Mouse (Mus musculus): ENCODE data around the gene Xpnpep1.

DNA sequence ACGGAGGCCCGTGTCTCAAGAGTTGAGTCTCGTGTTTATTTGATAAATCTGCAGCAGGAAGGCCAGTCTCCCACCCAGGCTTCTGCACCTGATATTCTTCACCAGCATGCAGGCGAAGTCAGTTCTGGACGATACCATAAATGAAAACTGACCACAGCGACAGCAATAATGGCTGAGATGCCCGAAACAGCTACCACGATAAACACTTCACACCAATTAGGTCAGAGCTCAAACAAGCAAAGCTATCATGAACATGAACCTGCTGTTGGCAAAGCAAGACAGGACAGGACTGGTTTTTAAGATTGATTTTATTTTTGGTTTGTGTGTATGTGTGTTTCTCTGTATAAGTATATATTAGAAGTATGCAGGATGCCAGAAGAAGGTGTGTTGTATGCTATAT, 42.8 kb upstream of the Xpnpep1 start:
- TF ChIP-seq CHD2 (IDR thresholded peaks at IDR 0.05; ENCODE audit: low read depth, low read length) = no peak
- no peak for TF ChIP-seq ZNF384 (IDR thresholded peaks at IDR 0.05; ENCODE audit: low read depth, low read length)
- TF ChIP-seq MAFK (IDR thresholded peaks at IDR 0.05; ENCODE audit: insufficient read depth, low read depth, low read length) = no peak
- TF ChIP-seq HCFC1 (IDR thresholded peaks at IDR 0.05; ENCODE audit: borderline replicate concordance, insufficient read depth, low read length) = no peak

All from ES-E14 (cell line).